26 mouse cellular contexts compared by ENCODE assay signal in the genomic region with DNA sequence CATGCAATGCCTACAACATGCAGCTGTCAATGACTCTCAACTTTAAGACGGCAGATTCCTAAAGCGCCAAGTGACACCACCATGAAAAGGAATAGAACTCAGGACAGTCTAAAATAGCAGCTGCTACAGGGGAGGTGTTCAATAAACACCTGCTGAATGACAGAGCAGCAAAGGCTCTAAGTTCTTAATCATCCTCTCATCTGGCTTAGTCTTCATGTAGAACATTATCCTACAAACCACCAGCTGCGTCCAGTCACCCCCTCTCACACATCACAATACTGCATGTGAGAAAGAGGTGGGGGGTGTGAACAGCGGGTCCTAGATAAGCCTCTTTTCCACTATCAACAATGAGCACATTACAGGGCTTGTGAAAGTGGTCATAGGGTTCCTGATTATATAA. TPM values are rescaled to one million over a fixed set of nuclear protein-coding genes. Genes with fewer than 3 reads are reported as not detected.
DNase-seq lines count a peak whose midpoint lies in the region; ATAC-seq and TF ChIP-seq lines count a peak whose summit lies in the region.
"Had no signal": no experiment of that assay in that cellular context is flagged by ENCODE, and none has a peak within 500 bp of the region (broad histone marks: within the 10 kb centered on the region; RNA-seq: fewer than 3 reads in every experiment).

No protein-coding gene starts in this region.

- no peak overlapping the region for H3K4me3 ChIP-seq in cerebellum, adult 2 months (replicated peaks; ENCODE audit: insufficient read depth, low read depth, low read length)
- H3K4me3 ChIP-seq in G1E (ENCODE audit: low read depth, low read length) = no peak overlapping the region
- H3K4me3 ChIP-seq in liver, postnatal 0 days (ENCODE audit: low read depth, low read length) = no peak overlapping the region
- no peak overlapping the region for H3K4me3 ChIP-seq in hindbrain, embryonic 10.5 days
- H3K4me3 ChIP-seq: embryonic facial prominence, embryonic 13.5 days; forebrain, embryonic 10.5 days had no signal

- H3K4me2 ChIP-seq in liver, postnatal 0 days (ENCODE audit: low read depth, low read length) = no peak overlapping the region
- H3K4me2 ChIP-seq: embryonic facial prominence, embryonic 13.5 days; heart, embryonic 11.5 days had no signal

- peaks cover 83% of the 10 kb centered on the region for H3K36me3 ChIP-seq in G1E (replicated peaks)
- peaks cover 65% of the 10 kb centered on the region for H3K36me3 ChIP-seq in liver, postnatal 0 days (replicated peaks; ENCODE audit: insufficient read depth, low read length)
- H3K36me3 ChIP-seq in hindbrain, embryonic 10.5 days = peaks cover 74% of the 10 kb centered on the region

- TF ChIP-seq CTCF in cerebellum, adult 2 months (IDR thresholded peaks at IDR 0.05; ENCODE audit: borderline replicate concordance, insufficient read depth, low read depth, low read length) = no peak
- no peak for TF ChIP-seq CTCF in G1E (IDR thresholded peaks at IDR 0.05; ENCODE audit: low read depth, low read length)
- TF ChIP-seq CTCF in liver, postnatal 0 days (IDR thresholded peaks at IDR 0.05; ENCODE audit: low read depth) = no peak

- peak; percentile 32 for DNase-seq in cerebellum, adult 9-10 months
- no peak for DNase-seq in cerebellum, adult 2 months
- DNase-seq in G1E (ENCODE audit: low spot score) (no peak), liver (peak; percentile 69)
- no peak for DNase-seq in liver, postnatal 0 days
- no peak for DNase-seq in urinary bladder, adult 18-20 months (ENCODE audit: low spot score in 2 of 2)
- no peak for DNase-seq in cerebellum, adult 11 months
- DNase-seq in hindbrain, embryonic 10.5 days (ENCODE audit: low spot score) = no peak
- DNase-seq: adrenal gland, postnatal 25 days; forebrain, postnatal 0 days; lung, adult 2 months; right cerebral cortex, postnatal 25 days had no signal

- peaks cover 27% of the 10 kb centered on the region for H3K4me1 ChIP-seq in cerebellum, adult 2 months (ENCODE audit: control insufficient read depth, insufficient read depth, low read length)
- H3K4me1 ChIP-seq in G1E (ENCODE audit: insufficient read depth, low read depth, low read length) = peaks cover 52% of the 10 kb centered on the region
- peaks cover 29% of the 10 kb centered on the region for H3K4me1 ChIP-seq in liver, postnatal 0 days (ENCODE audit: insufficient read depth)
- peaks cover 6% of the 10 kb centered on the region for H3K4me1 ChIP-seq in hindbrain, embryonic 10.5 days (replicated peaks)

- 84% methylated on average over 4 of the region's 4 CpGs for WGBS in cerebellum, adult 2 months
- WGBS in liver, postnatal 0 days (ENCODE audit: insufficient replicate concordance) = 63% methylated on average over 4 of the region's 4 CpGs
- WGBS in hindbrain, embryonic 10.5 days = 94% methylated on average over 4 of the region's 4 CpGs

- TF ChIP-seq EP300 in liver, postnatal 0 days (IDR thresholded peaks at IDR 0.05; ENCODE audit: low read depth) = peak; percentile 89

- H3K9me3 ChIP-seq in G1E (replicated peaks) = no peaks in the 10 kb centered on the region
- H3K9me3 ChIP-seq in liver, postnatal 0 days (ENCODE audit: low read length) = no peaks in the 10 kb centered on the region
- no peaks in the 10 kb centered on the region for H3K9me3 ChIP-seq in hindbrain, embryonic 10.5 days
- H3K9me3 ChIP-seq: embryonic facial prominence, embryonic 13.5 days; forebrain, embryonic 10.5 days had no signal

- H3K27me3 ChIP-seq in cerebellum, adult 2 months (ENCODE audit: control insufficient read depth, insufficient read depth, low read length) = no peaks in the 10 kb centered on the region
- H3K27me3 ChIP-seq in G1E (ENCODE audit: insufficient read depth, low read length) = no peaks in the 10 kb centered on the region
- no peaks in the 10 kb centered on the region for H3K27me3 ChIP-seq in liver, postnatal 0 days (ENCODE audit: insufficient read depth, low read length)
- no peaks in the 10 kb centered on the region for H3K27me3 ChIP-seq in hindbrain, embryonic 10.5 days (ENCODE audit: insufficient read depth, poor library complexity, severe bottlenecking)
- H3K27me3 ChIP-seq: embryonic facial prominence, embryonic 13.5 days had no signal

- TF ChIP-seq POLR2A in cerebellum, adult 2 months (IDR thresholded peaks at IDR 0.05; ENCODE audit: borderline replicate concordance, insufficient read depth, low read length) = no peak

- H3K9ac ChIP-seq in liver, postnatal 0 days (replicated peaks) = no peak overlapping the region
- H3K9ac ChIP-seq: embryonic facial prominence, embryonic 13.5 days; forebrain, postnatal 0 days had no signal

- ATAC-seq in G1E (ENCODE audit: extremely low read depth, insufficient number of reproducible peaks, low FRiP score, poor library complexity, severe bottlenecking) = peak; percentile 56
- peak; percentile 74 for ATAC-seq in liver, postnatal 0 days
- ATAC-seq: activated CD4-positive, CD25-positive, alpha-beta regulatory T cell, adult 4 months; forebrain, postnatal 0 days; intestine, postnatal 0 days; midbrain, embryonic 16.5 days had no signal

- H3K27ac ChIP-seq in cerebellum, adult 2 months (ENCODE audit: insufficient read depth, low read length) = no peak overlapping the region
- peak overlapping the region; percentile 29; the same call in 1 of the 2 replicates for H3K27ac ChIP-seq in liver, postnatal 0 days (ENCODE audit: low read depth)
- no peak overlapping the region for H3K27ac ChIP-seq in hindbrain, embryonic 10.5 days
- H3K27ac ChIP-seq: embryonic facial prominence, embryonic 13.5 days; forebrain, embryonic 10.5 days; kidney, postnatal 0 days had no signal

RNA-seq across cellular contexts. Expression of a gene that starts 11.2 kb away (rescaled TPM):
- 11.2 and 11.3 TPM in 2 replicates for polyA plus RNA-seq in cerebellum, adult 2 months (2012; rRNA removed)
- total RNA-seq in G1E (2014; fragmentation: Nextera tagmentation) = 36.4 and 41.9 TPM in 2 replicates
- total RNA-seq in G1E (2017) = 22.2 and 24.4 TPM in 2 replicates
- 6.0 and 6.7 TPM in 2 replicates for polyA plus RNA-seq in G1E (2012)
- 6.0 and 6.4 TPM in 2 replicates for polyA plus RNA-seq in liver, postnatal 0 days (2015; fragmentation: Nextera tagmentation; extraction: Ambion mirVana)
- polyA plus RNA-seq in hindbrain, embryonic 10.5 days (2016; fragmentation: Nextera tagmentation; extraction: Ambion mirVana) = 10.4 and 11.7 TPM in 2 replicates

RNA-seq across cellular contexts. Expression of a gene that starts 13.6 kb away (rescaled TPM):
- not detected in 2 replicates for polyA plus RNA-seq in cerebellum, adult 2 months (2012; rRNA removed)
- total RNA-seq in G1E (2014; fragmentation: Nextera tagmentation) (not detected in 2 replicates), G1E (2017) (0.76 TPM in 1 of 2 replicates, not detected in the other)
- polyA plus RNA-seq in G1E (2012) = not detected in 2 replicates
- not detected in 2 replicates for polyA plus RNA-seq in liver, postnatal 0 days (2015; fragmentation: Nextera tagmentation; extraction: Ambion mirVana)
- not detected in 2 replicates for polyA plus RNA-seq in hindbrain, embryonic 10.5 days (2016; fragmentation: Nextera tagmentation; extraction: Ambion mirVana)
- total RNA-seq: adrenal gland, postnatal 25 days; forebrain, postnatal 0 days; heart, postnatal 25 days; layer of hippocampus, postnatal 25 days; left cerebral cortex, postnatal 36 days; neutrophil, adult 5-6 weeks had no signal
- polyA plus RNA-seq: activated CD4-positive, CD25-positive, alpha-beta regulatory T cell, adult 4 months; embryonic facial prominence, embryonic 13.5 days; forebrain, embryonic 10.5 days; forebrain, postnatal 0 days; heart, embryonic 11.5 days; hindbrain, embryonic 16.5 days; intestine, postnatal 0 days; kidney, postnatal 0 days; lung, adult 2 months; midbrain, embryonic 16.5 days; stomach, embryonic 16.5 days; thymus, postnatal 0 days had no signal

RNA-seq across cellular contexts. Expression of a gene that starts 38.7 kb away (rescaled TPM):
- polyA plus RNA-seq in cerebellum, adult 2 months (2012; rRNA removed) = 7.4 and 8.0 TPM in 2 replicates
- total RNA-seq in G1E (2014; fragmentation: Nextera tagmentation) = 14.5 and 18.1 TPM in 2 replicates
- 8.1 and 8.6 TPM in 2 replicates for total RNA-seq in G1E (2017)
- polyA plus RNA-seq in G1E (2012) = 0.11 and 0.18 TPM in 2 replicates
- polyA plus RNA-seq in liver, postnatal 0 days (2015; fragmentation: Nextera tagmentation; extraction: Ambion mirVana) = 2.6 and 3.2 TPM in 2 replicates
- 9.9 and 12.3 TPM in 2 replicates for polyA plus RNA-seq in hindbrain, embryonic 10.5 days (2016; fragmentation: Nextera tagmentation; extraction: Ambion mirVana)

RNA-seq across cellular contexts. Expression of a gene that starts 53.4 kb away (rescaled TPM):
- 18.1 and 19.0 TPM in 2 replicates for polyA plus RNA-seq in cerebellum, adult 2 months (2012; rRNA removed)
- total RNA-seq in G1E (2014; fragmentation: Nextera tagmentation) (7.1 TPM in 1 of 2 replicates, not detected in the other), G1E (2017) (not detected in 2 replicates)
- 0.04 and 0.05 TPM in 2 replicates for polyA plus RNA-seq in G1E (2012)
- polyA plus RNA-seq in liver, postnatal 0 days (2015; fragmentation: Nextera tagmentation; extraction: Ambion mirVana) = 35.6 and 42.0 TPM in 2 replicates
- polyA plus RNA-seq in hindbrain, embryonic 10.5 days (2016; fragmentation: Nextera tagmentation; extraction: Ambion mirVana) = 11.2 and 12.8 TPM in 2 replicates

Comparison
In these comparisons a context has a peak if more than half of its experiments do, and no peak if none do; other contexts are left out.
1. DNase-seq: peak in cerebellum, adult 9-10 months (single experiment) and liver (single experiment); none in cerebellum, adult 2 months (0 of 2), G1E (single experiment), liver, postnatal 0 days (single experiment), urinary bladder, adult 18-20 months (0 of 2), cerebellum, adult 11 months (single experiment) and hindbrain, embryonic 10.5 days (single experiment).